Mouse (Mus musculus) MN1 (cell line): ENCODE data around the gene Palm.
"Not testable (repeated sequence)": the region's sequence is repeated elsewhere in the genome, so short reads cannot be mapped to it uniquely, and the experiment has no call there.

ENCODE experiments used
- DNase-seq: peaks from one replicate; pipeline ENCODE4 v3.0.0-alpha.2; 2016; ENCODE audit warnings: low spot score

Palm gene

DNA sequence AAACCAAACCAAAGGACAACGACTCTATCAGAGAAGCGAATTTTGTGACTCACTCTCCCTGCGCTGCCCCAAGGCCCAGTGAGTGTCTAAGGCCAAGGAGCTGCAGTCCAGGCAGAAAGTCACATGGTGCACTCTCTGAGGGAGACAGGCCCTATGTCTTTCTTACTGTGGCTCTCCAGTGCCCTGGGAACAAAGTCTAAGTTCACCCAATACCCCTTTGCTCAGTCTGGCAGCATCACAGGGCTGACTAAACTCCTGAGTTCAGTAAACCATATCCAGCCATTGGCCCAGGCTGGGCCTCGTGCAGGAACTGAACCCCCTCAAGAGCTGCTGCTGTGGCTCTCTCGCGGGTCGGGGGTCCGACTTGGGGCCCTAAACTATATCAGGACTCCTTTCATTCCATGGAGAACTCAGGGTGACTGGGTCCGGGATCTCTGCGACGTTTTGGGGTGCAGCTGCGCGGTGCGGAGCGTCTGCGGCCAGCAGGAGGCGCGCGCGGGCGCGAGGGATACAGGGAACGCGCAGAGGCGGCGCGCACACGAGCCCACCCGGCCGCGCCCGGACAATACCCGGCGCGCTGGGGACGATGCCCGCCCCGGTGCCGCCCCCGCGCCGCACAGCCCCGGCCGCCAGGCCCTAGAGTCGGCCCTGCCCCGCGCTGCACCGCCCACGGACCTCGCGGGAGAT is at the start of gene Palm:
Palm (plus strand) TSS at position 522 of the 687 bp plus-strand sequence.
- DNase-seq: peak; percentile 86

DNA sequence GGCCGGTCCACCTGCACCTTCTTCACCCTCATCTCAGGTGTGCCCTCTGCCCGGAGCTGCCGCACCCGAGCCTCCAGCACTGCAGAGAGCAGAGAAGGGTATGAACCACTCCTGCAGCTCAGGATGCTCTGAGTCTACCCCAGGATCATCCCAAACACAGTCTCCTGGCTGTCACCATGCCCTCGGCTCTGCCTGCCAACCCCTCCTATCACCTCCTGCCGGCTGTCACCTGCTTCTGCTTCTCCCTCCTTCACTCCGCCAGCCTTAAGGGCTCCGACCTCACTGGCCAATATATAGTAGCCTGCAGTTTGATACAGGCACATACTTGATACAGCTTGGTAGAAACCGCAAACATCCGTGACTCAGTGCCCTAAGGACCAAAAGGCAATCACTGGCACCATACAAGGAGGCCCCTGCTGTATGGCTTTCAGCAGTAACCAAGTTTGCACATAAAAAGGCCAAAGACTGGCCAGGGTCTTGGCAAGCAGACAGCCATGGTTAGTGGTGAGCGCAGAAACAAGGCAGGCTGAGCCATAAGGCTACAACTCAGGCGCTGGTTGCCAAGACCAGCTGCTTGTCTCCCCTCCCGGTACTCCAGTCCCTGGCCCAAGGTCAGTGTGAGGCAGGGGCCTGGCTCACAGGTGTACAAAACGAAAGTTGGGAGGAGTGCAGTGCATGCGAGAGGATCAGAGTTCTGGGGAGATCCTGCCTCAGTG is 49.6 kb upstream of the Palm start:
- no peak for DNase-seq

GRCm38 (mm10) chr10:79745411-79745810 is 48.0 kb upstream of the Palm start:
- no peak for DNase-seq

DNA sequence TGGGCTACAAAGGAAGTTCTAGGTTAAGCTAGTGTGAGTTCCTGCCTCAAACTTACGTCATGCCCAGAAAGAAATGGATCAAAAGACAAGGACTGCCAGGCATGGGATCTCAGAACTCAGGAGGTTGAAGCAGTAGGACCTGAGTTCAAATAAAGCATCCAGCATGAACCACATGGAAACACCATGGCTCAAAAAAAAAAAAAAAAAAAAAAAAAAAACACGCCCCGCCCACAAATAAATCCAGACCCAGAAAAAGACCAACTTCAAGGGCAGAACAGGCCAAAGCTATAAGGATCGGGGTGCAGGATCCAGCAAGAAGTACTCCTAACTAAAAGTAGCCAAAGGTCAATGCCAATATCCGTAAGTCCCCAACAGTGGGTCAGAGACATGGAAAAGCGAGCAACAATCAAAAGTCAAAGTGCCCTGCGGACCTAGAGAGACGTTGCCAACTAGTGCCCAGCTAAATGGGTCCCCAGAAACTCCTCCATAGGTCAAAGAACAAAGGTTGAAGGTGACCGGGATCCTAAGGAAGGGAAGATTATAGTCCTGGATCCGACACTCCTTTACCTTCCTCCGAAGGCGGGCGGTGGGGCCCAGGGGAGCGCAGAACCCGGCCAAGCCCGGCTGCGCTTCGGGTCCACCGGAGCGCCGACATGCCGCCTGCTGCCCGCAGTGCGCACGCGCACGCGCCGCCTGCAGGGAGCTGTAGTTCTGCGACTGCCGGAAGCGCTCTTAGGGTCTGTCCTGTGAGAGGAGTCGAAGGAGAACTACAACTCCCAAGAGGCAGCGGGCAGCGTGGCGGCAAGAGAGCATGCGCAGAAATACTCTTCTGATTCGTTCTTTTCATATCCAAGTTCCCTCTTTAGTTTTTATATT is 47.2 kb upstream of the Palm start, which contains the start of gene Polrmt:
Polrmt (minus strand) TSS at position 684 of the 876 bp plus-strand sequence.
- peak; percentile 100 for DNase-seq

- no peak for DNase-seq
Measured at GRCm38 (mm10) chr10:79746774-79747151, 46.6 kb upstream of the Palm start.

GRCm38 (mm10) chr10:79748496-79748895 is 44.9 kb upstream of the Palm start:
- no peak for DNase-seq

DNA sequence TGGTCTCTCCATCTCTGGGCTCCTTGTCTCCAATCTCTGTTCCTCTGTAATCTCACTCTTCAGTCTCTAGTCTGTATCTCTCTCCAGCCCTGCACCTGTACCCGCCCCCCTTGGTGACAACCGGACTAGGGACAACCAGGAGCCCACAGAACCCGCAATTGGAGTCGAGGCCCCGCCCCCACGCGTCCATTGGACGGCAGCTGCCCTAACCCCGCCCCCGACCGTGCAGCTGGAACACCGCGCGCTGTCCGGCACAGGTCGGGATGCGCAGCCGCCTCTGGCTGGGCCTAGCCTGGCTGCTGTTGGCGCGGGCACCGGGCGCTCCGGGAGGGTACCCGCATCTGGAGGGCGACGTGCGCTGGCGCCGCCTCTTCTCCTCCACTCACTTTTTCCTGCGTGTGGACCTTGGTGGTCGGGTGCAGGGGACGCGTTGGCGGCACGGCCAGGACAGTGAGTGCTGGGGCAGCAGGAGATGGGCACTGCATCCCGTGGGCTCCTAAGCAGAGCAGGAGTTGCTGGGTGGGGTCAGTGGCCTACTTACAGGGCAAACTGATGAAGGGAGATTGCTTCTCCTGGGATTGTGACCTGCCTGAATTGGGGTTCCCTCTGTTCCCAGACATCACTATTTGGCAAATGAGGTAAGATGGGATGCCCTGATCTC is 38.4 kb upstream of the Palm start, which contains the start of gene Fgf22:
Fgf22 (plus strand) TSS at position 221 of the 661 bp plus-strand sequence.
- DNase-seq: peak; percentile 82

DNA sequence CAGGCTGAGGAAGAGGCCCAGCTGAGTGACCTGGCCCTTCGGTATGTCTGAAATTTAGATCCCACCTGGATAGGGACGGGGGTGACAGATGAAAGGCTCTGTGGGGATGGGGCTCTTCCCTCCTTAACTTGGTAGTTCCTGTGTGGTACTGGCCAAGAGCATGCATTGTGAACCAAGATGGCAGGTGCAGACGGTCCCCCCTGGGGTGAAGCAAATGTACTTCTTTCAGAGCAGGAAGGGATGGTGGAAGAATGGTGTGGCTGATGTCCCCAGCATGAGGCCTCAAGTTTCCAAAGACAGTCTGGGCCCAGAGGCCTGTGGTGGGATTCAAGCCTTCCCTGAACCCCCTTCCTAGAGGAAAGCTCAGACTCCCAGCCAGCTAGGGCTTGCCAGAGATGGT is 37.5 kb upstream of the Palm start:
- no peak for DNase-seq

GRCm38 (mm10) chr10:79756660-79757059 is 36.7 kb upstream of the Palm start:
- no peak for DNase-seq

DNA sequence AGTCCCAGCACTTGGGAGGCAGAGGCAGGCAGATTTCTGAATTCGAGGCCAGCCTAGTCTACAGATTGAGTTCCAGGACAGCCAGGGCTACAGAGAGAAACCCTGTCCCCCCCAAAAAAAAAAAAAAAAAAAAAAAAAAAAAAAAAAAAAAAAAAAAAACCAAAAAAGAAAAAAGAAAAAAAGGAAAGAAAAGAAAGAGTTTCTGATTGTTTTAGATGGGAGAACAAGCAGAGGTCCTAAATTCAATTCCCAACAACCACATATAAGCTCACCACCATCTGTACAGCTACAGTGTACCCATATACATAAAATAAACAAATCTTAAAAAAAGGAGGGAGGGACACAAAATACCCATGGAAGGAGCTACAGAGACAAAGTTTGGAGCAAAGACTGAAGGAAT is 33.7 kb upstream of the Palm start:
- not testable (repeated sequence) for DNase-seq

GRCm38 (mm10) chr10:79760603-79761143 is 32.7 kb upstream of the Palm start:
- no peak for DNase-seq

DNA sequence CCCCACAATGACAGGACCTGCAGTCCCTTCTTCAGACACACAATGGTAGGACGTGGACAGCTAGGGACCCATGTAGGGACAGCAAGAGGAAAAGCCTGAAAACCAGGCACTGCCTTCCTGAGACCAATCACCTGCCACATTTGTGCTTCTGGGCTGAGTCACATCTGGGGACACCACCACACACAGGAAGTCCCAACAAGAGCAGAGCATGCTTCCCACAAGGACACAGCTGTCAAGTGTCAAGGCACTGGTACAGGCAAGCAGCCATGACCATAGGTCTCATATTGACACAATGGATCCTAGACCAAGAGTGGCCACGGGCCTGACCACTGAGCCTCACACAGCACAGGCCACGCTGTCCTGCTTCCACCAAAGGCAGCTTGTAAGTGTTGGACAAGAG is 30.5 kb upstream of the Palm start:
- no peak for DNase-seq

GRCm38 (mm10) chr10:79764234-79764633 is 29.1 kb upstream of the Palm start:
- DNase-seq: no peak

DNA sequence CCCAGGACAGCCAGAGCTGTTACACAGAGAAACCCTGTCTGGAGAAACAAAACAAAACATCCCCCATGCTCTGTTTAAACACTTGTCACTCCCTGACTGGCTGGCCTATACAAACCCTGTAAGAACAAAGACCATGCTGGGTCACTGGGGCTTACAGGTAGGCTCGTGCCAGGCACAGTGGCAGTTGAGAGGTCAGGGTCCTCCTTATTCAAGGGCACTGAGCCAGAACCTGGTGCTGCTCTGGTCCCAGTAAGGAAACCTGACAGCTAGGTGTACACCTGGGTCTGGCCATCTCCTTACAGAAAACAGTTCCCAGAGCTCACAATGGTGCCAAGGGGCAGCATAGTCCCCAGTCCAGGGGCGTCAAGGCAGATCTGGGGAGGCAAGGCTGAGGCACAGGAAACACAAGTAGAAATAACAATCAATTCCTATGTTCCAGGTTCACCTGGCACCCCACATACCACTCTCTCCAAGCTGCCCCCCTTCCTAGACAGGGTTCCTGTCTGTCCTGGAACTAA is 28.1 kb upstream of the Palm start:
- no peak for DNase-seq

DNA sequence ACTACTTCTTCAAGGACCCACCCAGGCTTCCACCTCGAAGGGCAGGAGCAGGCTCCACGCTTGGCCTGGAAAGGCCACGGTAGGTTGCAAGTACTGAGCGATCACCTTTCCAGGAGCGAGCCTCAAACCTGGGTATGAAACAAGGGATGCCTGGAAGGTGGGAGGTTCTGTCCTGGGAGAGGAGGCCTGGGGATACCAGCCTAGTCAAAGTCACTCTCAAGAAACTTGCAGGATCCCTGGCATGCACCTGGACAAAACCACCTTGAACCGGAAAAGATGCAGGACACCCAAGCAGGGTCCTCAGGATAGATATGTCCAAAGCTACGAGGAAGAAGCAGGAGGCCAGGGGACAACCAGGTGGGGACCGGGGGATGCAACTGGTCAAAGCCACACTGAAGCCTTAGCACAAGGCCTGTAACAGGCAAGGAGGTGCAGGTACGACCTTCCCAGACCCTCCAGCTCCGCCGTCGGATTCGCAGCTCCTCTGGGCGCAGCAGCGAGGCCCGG is 27.3 kb upstream of the Palm start:
- no peak for DNase-seq

DNA sequence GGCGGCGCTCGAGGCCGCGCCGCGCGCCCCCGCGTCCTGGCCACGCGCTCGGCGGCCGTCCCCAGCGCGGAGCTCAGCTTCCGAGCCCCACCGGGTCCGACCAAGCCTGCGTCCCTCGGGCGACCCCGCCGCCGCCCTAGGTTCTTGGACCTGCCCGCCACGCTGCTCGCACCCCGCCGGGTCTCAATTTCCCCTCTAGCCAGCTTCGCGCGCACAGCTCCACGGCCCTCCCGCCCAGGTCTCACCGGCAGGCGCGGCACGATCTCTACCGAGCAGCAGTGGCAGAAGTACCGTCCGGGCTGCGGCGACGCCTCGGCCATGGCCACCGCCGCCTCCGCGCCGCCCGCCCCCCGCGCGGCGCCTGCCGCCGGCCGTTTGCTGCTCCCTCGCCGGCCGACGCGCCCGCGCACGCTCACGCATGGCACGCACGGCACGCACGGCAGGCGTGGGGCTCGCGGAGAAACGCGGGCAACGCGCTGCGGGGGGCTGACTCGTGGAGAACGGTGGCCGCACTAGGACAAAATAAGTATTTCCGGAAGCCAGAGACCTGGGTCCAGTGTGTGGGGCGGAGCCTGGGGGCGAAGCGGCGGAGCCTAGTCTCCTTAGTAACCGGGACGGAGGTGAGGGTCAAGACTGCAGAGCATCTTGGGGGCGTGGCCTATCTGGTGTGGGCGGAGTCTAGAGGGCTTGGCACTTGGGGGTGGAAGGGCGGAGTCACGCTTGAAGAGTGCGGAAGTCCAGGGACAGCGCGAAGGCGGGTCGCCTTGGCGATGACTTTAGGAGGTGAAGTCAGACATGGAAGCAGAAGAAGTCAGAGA is 26.7 kb upstream of the Palm start, which contains the start of gene Rnf126:
Rnf126 (minus strand) TSS at position 445 of the 818 bp plus-strand sequence.
- DNase-seq: peak; percentile 100

DNA sequence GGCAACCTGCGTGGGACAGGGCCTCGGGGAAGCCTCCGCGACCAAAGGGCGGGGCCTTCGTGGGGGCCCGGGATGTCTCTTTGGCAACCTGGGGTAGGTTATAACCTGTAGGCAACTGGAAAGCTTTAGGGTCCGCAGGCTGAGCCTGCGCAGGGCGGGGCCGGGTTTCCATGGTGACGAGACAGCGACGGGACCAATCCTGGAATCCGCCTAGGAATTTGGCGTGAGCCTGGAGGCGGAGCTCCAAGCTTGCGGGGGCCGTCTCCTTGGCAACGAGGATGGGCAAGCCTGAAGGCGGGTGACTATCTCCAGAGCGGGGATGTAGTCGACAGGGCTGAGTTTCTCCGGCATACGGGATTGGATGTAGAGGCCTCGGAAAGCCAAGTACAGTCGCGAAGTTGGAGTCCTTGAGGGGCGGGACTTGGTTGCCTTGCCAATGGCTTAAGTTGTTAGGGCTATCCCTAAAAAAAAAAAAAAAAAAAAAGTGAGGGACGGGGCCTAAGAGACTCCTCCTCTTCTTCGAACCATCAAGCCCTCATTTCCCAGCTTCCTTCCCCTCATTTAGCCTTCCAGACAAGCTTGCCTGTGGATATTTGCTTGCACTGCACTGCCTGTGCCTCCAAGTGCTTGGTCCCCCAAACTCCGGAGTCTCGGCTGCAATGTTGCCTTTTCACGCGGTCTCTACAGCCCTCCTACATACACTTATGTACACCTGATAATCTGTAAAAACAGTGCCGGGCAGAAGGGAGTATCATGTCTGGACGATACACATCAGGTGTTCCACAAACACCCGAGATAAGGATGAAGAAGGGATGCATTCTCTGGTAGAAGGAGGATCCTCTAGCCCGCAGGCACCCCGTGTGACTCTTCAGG is 25.8 kb upstream of the Palm start:
- DNase-seq: peak; percentile 98

DNA sequence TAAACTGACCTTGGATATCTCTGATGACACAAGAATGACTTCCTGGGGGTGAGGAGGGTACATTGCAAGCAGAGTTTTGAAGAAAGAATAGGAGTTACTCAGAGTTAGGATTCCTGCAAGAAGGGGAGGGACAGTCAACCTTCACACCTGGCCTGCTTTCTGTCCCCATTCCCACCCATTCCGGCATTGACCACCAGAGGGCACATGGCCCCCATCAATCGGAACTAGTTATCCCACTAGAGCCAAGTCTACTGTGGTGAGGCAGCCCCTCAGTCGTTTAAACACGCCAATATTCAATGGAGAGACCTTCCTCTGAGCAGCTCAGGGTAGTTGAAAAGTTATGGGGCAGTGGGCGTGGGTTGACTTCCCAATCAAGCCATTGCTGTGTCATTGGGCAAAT is 25.0 kb upstream of the Palm start:
- DNase-seq: peak; percentile 83

- no peak for DNase-seq
Measured at GRCm38 (mm10) chr10:79769329-79769728, 24.0 kb upstream of the Palm start.
